Comparison of ENCODE assay signal across 14 mouse cellular contexts in the genomic region with DNA sequence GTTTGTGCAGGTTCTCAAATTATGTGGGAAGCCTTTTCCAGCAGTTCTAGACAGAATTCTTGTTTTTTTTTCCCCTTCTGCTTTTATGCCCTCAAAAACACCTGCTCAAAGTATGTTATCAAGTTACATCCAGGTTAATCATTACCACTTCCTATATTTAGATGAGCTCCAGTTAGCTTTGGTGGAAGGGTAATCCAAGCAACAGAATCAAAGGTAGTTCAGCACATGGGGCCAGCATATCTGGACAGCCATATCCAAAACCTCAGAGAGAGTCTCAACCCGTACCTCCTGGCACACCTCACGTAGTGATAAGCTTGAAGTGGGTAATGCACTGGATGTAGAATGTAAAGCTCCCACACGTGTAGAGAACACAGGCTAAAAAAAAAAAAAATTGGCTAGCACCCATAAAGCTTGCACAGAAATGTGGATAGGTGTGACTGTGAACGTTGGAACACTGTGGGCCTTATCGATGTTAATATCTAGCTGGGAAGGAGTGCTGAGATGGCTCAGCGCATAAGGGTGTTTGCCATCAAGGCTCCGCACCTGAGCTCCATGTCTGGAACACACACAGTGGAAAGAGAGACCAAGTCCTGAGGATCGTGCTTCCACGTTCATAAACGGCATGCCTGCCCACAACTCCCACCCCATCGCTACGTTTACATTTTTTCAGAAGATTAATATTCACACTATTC.
"Had no signal": no experiment of that assay in that cellular context is flagged by ENCODE, and none has a peak within 500 bp of the region (broad histone marks: within the 10 kb centered on the region; RNA-seq: fewer than 3 reads in every experiment).

No protein-coding gene starts in this region.

- ATAC-seq: liver, postnatal 0 days; midbrain, embryonic 13.5 days had no signal

- H3K4me2 ChIP-seq: hindbrain, embryonic 14.5 days; limb, embryonic 12.5 days; liver, embryonic 13.5 days; lung, embryonic 15.5 days; midbrain, embryonic 13.5 days had no signal

- H3K4me1 ChIP-seq: limb, embryonic 12.5 days; liver, embryonic 13.5 days; lung, embryonic 15.5 days; midbrain, embryonic 13.5 days had no signal

- H3K27ac ChIP-seq: hindbrain, embryonic 14.5 days; limb, embryonic 12.5 days; liver, embryonic 13.5 days; lung, embryonic 15.5 days; midbrain, embryonic 13.5 days had no signal

- H3K36me3 ChIP-seq: limb, embryonic 12.5 days; liver, embryonic 13.5 days; lung, embryonic 15.5 days; midbrain, embryonic 13.5 days had no signal

- H3K9me3 ChIP-seq: limb, embryonic 12.5 days; liver, embryonic 13.5 days; lung, embryonic 15.5 days; midbrain, embryonic 13.5 days had no signal

- H3K27me3 ChIP-seq: limb, embryonic 12.5 days; liver, embryonic 13.5 days; lung, embryonic 15.5 days; midbrain, embryonic 13.5 days had no signal

- H3K4me3 ChIP-seq: limb, embryonic 12.5 days; liver, embryonic 13.5 days; lung, embryonic 15.5 days; midbrain, embryonic 13.5 days had no signal

- DNase-seq: kidney, postnatal 10 days; layer of hippocampus, adult 9-11 months; liver; liver, embryonic 13.5 days; liver, postnatal 0 days; lung, postnatal 36 days; right cerebral cortex, adult 18-20 months; right cerebral cortex, postnatal 25 days; thymus, adult 18-20 months; thymus, postnatal 14 days had no signal

- H3K9ac ChIP-seq: hindbrain, embryonic 14.5 days; limb, embryonic 12.5 days; liver, embryonic 13.5 days; liver, postnatal 0 days; lung, embryonic 15.5 days; midbrain, embryonic 13.5 days had no signal
